In genomic region chr1:175537321-175537720, GRCm38 (mm10) we compare ENCODE assay signal across 29 mouse cellular contexts. TPM values are rescaled to one million over a fixed set of nuclear protein-coding genes. Genes with fewer than 3 reads are reported as not detected.
"Had no signal": no experiment of that assay in that cellular context is flagged by ENCODE, and none has a peak within 500 bp of the region (broad histone marks: within the 10 kb centered on the region; RNA-seq: fewer than 3 reads in every experiment).

No protein-coding gene starts in this region.

- H3K27ac ChIP-seq: gastrocnemius, adult 2 months; heart, adult 2 months; heart, embryonic 10.5 days; hindbrain, embryonic 10.5 days; hindbrain, embryonic 12.5 days; hindbrain, embryonic 14.5 days; intestine, embryonic 15.5 days; kidney, embryonic 15.5 days; kidney, postnatal 0 days; left cerebral cortex, adult 2 months; limb, embryonic 10.5 days; limb, embryonic 12.5 days; liver, embryonic 13.5 days had no signal

- DNase-seq: gastrocnemius, adult 2 months; gastrocnemius, postnatal 10 days; gastrocnemius, postnatal 25 days; heart, adult 11 months; heart, adult 2 months; heart, postnatal 10 days; heart, postnatal 4 days; kidney, adult 18-20 months; kidney, adult 9 months; kidney, postnatal 14 days; kidney, postnatal 36 days; layer of hippocampus, adult 9-11 months; liver; liver, embryonic 13.5 days had no signal

- H3K4me1 ChIP-seq: heart, embryonic 12.5 days; hindbrain, embryonic 10.5 days; hindbrain, embryonic 12.5 days; intestine, embryonic 15.5 days; kidney, embryonic 15.5 days; limb, embryonic 10.5 days; limb, embryonic 12.5 days; liver, embryonic 13.5 days had no signal

- H3K27me3 ChIP-seq: heart, embryonic 12.5 days; hindbrain, embryonic 12.5 days; intestine, embryonic 15.5 days; kidney, embryonic 15.5 days; limb, embryonic 12.5 days; liver, embryonic 13.5 days had no signal

- H3K4me2 ChIP-seq: heart, embryonic 12.5 days; hindbrain, embryonic 12.5 days; hindbrain, embryonic 14.5 days; intestine, embryonic 15.5 days; kidney, embryonic 15.5 days; limb, embryonic 12.5 days; liver, embryonic 11.5 days; liver, embryonic 13.5 days had no signal

- ATAC-seq: hindbrain, embryonic 16.5 days; inflammation-experienced regulatory T-cells, adult 6 months; intestine, embryonic 15.5 days; intestine, postnatal 0 days had no signal

- H3K36me3 ChIP-seq: heart, embryonic 10.5 days; heart, embryonic 12.5 days; hindbrain, embryonic 10.5 days; hindbrain, embryonic 12.5 days; intestine, embryonic 15.5 days; kidney, embryonic 15.5 days; limb, embryonic 10.5 days; limb, embryonic 12.5 days; liver, embryonic 13.5 days had no signal

- H3K4me3 ChIP-seq: gastrocnemius, adult 2 months; heart, adult 2 months; heart, embryonic 10.5 days; heart, embryonic 12.5 days; hindbrain, embryonic 10.5 days; hindbrain, embryonic 12.5 days; intestine, embryonic 15.5 days; kidney, embryonic 15.5 days; left cerebral cortex, adult 2 months; limb, embryonic 10.5 days; limb, embryonic 12.5 days; liver, embryonic 13.5 days had no signal

- H3K9ac ChIP-seq: heart, embryonic 12.5 days; hindbrain, embryonic 12.5 days; hindbrain, embryonic 14.5 days; intestine, embryonic 15.5 days; kidney, embryonic 15.5 days; limb, embryonic 12.5 days; liver, embryonic 13.5 days had no signal

- H3K9me3 ChIP-seq: heart, embryonic 10.5 days; hindbrain, embryonic 10.5 days; hindbrain, embryonic 12.5 days; intestine, embryonic 15.5 days; kidney, embryonic 15.5 days; limb, embryonic 10.5 days; limb, embryonic 12.5 days; liver, embryonic 13.5 days had no signal

RNA-seq across cellular contexts. Expression of gene Rgs7, which starts 45.0 kb away (rescaled TPM):
- polyA plus RNA-seq: inflammation-experienced regulatory T-cells, adult 6 months; limb, embryonic 10.5 days had no signal
